Mouse (Mus musculus): ENCODE results near the gene Hkdc1.

DNA sequence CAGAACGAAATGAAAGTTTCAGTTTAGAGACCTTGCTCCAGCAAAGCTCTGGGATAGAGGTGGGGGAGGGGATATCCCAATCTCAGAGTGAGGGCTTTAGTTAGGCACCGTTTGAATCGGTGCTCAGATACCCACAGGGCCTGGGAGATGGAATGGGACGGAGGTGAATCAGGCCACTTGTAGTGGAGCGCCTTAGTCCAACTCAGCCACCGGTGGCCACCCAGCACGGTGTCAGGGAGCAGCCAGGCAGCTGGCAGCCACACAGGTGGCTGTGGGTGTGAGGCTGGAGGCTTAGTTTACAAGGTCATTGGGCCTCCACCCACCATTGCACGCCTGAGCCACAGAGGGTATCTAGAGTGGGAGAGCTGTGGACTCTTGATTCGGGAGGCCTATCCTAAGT lies 84.1 kb downstream of the Hkdc1 start:
- TF ChIP-seq CTCF (IDR thresholded peaks at IDR 0.05; ENCODE audit: low read depth), result no peak
- TF ChIP-seq EP300 (optimal IDR thresholded peaks at IDR 0.05), result no peak

Data from stomach, postnatal 0 days (tissue).